Mouse (Mus musculus): ENCODE data around the gene Hist1h4k.

DNA sequence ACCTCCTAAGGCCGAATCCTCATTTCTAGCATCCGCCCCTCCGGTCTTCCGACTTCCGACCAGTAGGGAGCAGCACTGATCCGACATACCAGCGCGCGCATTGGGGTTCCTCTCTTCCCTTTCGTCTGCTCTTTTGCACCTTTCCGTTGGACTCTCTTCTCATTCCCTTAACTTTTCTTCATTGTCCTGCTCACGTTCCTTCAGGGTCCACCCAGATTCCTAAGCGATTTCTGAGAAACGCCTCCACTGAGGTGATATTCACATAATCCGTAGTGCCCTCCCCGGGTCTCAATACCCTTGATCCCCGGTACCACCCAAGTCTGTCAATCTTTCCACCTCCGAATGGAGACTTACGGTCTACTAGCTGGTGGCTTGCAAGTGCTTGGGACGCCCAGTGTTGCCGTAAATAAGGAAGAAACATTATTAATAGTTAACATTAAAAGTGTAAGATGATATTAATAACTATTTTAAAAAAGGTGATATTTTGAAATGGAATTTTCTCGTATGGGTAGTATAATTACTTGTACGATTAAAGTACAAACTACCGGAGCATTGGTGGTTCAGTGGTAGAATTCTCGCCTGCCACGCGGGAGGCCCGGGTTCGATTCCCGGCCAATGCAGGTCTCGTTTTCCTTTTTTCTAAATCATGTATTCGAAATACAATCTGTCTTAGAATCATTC is 40.1 kb downstream of the Hist1h4k start:
- TF ChIP-seq POLR2A (IDR thresholded peaks at IDR 0.05; ENCODE audit: extremely low read depth, insufficient read depth, low read length) = no peak
- peak; percentile 65 for TF ChIP-seq CTCF (IDR thresholded peaks at IDR 0.05; ENCODE audit: extremely low read depth, insufficient read depth, low read length)
